Mouse (Mus musculus): ENCODE measurements at regions not wholly inside any gene's neighbourhood (a gene's known extent, or its start where the extent isn't known, plus 50 kb on each side); places are given as distances from the start of the nearest gene placed in this dataset.
"Not testable (repeated sequence)": the region's sequence is repeated elsewhere in the genome, so short reads cannot be mapped to it uniquely, and the experiment has no call there.

DNA sequence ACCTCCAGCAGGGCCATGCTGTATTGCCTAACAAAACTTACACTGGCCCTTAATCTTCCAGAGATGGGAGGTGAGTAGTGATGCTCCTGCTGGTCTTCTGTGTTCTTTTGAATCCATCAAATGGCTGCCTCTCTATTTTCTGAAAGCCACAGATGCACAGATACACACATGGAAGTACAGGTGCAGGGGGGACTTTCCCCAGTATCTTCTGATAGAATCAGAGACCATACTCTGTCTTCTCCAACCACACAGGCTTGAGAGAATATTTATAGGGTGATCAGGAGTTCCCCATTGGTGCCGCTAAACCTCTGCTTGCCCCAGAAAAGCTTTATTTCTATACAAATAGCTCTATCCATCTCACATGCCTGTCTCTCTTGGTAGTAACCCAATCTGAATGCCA is 133.5 kb upstream of the Tbl1xr1 start:
- DNase-seq: no peak

DNA sequence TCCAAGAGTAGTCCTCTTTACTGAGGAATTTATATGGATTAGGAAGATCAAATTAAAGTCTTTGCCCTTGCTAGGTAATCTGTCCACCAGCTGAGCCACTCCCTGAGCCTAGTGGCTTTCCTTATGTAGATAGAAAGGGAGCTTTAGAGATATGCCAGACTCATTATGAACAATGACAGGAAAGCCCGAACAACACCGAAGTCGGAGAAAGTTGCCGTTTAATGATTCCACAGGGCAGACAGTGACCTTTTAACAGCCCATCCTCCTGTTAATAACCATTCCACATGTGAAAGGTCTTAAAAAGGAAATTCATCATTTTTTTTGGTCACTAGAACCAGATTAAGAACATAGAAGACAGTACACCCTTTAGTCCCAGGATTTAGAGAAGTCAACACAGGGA is 130.7 kb upstream of the Tbl1xr1 start:
- no peak for DNase-seq

DNA sequence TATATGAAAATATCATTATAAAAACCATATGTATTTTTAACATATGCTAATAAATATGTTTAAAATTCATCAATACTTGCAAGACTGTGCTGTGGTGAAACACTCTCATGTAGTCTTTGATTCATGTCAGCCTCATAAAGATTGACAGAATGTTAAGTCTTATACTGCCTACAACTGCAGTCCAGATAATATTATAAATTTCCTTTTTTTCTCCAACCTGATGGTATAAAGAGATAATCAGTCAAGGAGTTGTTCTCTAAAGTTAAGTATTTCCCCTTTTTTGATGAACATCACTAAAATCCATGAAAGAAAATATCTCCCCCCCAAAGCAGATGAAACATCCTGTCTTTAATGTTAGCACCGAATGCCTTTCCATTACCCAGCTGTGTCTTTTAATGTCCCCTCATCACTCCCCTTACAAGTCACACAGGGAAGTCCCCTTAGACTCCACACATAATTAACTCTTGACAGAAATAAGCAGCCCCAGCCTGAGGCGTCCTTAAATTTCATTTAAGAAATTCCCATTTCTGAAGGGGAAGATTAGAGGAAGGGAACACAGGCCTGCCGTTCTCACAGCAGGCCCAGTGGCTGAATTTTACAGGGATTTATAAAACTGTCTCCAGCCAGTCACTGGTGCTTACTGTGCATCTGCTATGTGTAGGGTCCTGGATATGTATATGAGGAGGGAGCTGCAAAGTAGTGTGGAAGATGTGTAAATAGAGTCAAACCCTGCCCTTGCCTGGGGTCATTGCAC is 129.0 kb upstream of the Tbl1xr1 start:
- DNase-seq: no peak

DNA sequence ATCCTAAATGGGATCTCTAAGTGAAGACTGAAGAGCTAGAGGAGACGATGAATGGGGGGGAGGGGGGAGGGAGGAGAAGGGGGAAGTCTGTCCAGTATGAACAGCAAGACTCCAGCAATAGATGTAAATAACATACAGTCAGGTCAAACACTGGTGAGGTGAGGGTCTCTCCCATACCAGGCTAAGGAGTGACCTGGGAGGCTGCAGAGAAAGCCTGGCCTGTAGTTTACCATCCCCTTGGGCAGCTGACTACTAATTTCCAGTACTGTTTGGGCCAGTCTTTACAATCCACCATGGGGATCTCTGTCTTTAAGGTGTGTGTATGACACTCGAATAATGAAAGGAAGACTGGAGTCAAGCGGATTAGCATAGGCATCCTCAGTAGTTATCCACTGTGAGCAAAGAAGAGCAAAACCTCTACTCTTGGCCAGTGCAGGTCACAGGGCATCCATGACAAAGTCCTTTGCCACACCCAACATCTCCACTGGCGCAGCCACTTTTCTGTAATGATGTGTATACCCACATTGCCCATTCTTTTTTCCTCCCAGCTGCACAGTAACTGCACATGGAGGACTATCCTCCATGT is 128.3 kb upstream of the Tbl1xr1 start:
- no peak for DNase-seq

DNA sequence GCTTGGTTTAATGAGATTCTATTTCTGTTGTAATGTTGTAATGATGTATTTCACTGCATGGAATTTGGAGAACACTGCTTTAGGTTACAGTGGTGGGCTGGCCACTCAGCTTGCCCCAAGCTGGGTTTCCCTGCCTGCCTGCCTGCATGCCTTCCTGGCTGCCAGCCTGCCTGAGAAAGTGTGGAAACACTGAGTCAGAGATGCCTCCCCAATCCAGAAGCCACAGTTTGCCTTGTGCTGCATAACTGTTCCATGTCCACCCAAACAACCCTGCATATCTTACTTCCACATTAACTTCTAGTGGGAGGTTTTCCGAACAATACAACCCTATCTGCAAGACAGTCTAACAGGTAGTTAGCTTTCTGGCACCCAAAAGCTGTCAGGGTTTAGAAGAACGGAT is 127.0 kb upstream of the Tbl1xr1 start:
- no peak for DNase-seq

DNA sequence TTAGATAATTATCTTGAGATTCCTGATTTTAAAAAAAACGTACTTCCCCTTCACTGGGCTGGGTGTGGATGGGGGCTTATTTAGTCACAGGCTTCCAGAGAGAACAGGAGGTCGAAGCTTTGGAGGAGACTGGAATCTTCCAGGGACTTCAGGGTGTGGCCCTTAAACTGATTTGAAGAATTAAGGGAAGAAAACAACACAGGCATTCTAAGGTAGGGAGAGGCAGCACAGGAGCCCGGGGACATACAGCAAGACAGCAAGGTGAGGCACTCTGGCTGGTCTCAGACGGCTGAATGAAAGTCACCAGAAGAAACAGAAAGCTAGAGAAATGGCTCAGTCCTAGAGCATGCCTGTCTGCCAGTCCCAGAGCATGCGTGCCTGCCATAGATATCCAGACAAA is 125.9 kb upstream of the Tbl1xr1 start:
- no peak for DNase-seq

DNA sequence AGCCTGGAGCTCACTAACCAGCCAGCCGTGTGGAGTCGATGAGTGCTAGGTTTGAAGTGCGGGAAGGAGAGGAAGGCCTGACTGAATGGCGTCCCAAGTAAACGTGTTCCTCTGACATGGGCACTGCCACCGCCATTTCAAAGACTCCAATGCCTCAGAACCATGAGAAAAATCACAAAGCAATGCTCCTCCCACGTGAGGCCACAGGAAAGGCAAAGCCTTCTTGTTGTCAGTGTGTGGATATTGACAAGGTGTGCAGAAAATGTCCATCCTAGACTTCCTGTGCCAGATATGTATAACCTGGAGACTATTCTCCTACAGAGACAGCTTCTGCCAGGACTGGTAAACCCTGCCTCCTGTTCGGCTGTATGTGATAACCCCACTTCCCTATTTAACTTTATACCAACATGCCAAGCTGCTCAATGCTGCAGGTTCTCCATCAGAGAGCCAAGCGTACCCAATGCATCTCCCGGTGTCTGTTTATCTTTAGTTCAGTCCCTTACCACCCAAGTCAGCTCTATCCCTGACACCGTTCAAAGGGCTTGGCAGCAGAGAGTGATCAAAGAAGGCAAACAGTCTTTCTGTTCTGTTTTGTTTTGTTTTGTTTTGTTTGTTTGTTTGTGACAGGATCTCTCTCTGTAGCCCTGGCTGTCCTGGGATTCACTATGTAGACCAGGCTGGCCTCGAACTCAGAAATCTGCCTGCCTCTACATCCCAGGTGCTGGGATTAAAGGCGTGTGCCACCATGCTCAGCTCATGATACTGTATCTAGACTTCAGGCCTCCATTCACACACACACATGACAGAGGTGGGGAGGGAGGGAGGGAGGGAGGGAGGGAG is 124.8 kb upstream of the Tbl1xr1 start:
- DNase-seq: no peak

DNA sequence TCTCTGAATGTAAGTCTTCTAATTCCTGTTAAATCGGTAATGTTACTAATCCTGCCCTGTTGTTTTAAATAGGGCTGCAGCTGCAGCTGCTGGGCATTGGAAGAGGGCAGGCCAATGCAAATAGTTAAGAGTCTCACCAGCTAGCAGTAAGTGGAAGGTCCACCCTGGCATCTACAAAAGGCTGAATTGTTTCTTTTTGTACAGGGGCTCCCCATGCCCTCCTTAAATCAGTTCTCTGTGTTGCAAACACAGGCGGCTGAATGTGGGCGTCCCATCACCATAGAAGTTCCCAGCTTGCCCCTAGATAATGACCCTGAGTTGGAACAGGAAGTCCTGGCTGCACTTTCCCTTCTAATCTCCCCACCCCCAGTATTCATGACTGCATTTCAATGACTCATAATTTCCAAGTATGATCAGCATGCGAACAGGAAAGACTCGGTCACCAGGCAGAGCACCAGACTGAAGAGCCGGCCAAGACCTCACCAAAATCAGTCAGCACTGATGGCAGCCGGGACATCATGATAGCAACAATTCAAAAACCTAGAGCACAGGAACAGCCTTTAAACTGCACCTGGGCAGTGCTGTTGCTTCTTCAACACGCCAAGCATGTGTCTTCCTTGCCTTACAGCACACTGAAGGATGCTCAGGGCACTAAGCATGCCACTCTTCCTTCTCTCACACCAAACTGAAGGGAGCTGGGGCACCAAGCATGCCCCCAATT is 123.6 kb upstream of the Tbl1xr1 start:
- no peak for DNase-seq

DNA sequence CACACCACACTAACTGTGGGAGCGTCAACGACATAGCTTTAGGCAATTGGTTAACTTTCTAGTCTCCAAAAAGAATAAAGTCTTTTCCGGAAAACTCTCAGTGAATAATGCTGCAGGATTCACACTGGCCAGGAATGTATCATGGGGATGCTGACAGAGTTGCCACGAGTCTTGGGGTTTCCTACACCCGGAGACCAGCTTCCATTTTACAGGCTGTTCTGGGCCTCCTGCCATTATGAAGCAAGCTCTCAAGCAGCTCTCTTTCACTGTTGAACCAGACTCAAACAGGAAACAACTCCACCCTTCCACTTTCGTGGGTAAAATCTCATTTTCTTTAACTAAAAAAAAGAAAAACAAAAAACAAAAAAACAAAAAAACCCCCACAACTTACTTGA is 123.0 kb upstream of the Tbl1xr1 start:
- no peak for DNase-seq

DNA sequence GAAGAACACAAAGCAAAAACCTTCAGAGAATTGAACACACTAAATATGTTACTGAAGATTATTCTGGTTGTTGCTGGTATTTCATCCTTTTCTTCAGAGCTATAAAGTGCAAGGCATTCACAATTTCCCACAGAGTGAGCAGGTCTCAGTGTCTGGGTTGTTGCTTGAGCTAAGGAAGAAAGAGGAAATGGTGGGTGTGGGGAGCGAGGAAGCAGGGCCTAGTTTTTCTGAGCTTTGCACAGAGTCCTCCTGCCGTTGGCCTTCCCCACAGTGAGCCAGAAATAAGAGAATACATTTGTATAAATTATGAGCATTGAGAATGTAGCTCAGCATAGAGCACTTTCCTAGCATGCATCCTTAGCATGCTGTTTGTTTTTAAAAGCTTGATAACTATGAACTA is 120.8 kb upstream of the Tbl1xr1 start:
- DNase-seq: no peak

DNA sequence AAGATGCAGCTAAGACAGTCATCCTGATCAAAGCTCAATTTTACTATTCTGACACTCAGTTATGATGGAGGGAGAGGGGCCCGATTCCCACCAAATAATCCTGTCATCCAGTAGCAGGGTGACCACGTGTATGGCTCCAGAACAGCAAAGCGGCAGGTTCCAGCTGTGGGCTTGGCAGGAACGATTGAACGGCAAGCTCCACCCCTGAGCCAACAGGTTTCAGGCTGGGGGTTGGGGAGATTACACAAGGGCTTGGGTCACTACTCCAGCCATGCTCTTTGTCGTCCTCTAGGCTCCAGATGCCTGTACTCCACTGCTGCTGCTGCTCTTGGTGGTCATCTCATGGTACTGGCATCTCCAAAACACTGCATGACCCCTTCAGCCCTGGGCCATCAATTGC is 119.3 kb upstream of the Tbl1xr1 start:
- not testable (repeated sequence) for DNase-seq

DNA sequence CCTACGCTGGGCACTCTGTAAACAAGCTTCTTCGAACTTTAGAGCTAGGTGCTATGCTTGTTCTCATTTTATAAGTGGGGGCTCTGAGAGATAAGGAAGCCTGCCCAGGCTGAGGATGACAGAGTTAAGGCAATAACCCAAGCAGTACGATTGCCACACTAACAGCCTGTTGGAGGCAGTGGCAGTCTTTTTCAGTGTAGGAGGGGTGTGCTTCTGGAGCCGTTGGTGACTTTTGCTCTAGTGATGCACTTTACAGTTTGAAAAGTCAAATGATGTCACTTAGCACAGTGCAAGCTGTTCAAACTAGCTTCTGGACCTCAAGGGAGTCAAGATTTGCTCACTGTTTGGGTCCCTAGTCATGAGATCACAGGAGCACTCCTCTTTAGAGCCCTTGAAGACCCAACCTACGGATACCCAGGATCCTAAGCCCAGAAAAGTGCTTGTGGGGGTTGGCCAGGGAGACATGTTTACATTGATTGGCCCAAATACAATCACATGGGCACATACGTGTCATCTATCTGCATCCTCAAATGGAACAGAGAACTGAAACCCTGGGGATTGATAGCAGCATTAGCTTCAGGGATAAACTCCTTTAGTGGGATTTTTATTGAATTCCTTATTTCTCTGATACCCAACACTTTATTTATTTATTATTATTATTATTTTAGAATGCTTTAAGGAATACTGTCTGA is 117.7 kb upstream of the Tbl1xr1 start:
- no peak for DNase-seq

DNA sequence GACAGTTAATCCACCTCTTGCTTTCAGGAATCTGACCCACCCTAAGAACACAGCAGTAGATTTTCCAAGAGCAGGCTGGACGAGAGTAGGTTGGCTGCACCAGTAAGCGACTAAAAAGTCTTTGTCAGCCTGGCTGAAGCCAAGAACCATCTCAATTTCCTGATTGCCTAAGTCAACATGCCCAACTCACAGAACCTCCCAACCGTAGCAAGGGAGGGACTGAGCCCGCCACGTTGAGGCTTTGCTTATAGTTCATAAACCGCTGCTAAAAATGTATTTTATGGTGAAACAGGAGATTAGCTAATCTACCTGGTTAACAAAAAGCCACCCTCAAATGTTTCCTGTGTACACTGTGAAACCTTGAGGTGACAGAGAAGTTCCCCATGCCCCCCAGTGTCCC is 115.4 kb upstream of the Tbl1xr1 start:
- no peak for DNase-seq

DNA sequence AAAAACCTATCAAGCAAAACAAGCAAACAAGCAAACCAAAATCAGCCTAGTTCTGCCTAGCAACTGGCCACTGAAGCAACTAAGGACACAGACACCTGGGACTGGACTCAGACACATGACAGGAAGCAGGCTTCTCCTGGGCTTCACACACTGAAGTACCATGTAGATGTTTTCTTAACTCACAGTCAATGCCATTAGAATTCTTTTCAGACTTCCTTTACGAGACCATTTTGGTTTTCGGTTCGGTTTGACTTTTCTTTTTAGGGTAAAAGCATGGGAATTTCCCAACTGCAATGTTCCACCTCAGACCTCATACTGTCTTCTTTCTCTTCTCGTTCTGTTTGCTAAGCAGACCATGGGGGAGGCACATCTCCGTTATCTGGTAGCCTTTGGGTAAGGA is 114.7 kb upstream of the Tbl1xr1 start:
- DNase-seq: no peak

DNA sequence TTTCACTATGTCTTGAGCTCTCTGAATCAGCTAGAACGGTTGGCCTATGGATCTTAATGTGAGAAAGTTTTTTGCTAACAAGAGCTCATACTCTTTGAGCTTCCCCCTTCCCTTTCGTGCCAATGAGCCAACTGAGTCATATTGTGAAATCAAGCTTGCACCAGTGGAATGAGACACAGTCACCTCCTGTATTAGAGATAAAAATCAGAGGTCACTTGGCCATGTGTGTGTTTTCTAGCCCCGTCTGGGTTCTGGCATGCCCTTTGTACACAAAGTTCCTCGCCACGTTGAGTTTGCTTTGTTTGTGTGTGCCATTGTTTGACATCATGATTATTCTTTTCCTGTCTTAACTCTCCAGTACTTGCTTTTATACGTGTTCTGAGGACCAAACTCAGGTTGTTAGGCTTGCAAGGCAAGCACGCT is 114.1 kb upstream of the Tbl1xr1 start:
- DNase-seq: no peak

DNA sequence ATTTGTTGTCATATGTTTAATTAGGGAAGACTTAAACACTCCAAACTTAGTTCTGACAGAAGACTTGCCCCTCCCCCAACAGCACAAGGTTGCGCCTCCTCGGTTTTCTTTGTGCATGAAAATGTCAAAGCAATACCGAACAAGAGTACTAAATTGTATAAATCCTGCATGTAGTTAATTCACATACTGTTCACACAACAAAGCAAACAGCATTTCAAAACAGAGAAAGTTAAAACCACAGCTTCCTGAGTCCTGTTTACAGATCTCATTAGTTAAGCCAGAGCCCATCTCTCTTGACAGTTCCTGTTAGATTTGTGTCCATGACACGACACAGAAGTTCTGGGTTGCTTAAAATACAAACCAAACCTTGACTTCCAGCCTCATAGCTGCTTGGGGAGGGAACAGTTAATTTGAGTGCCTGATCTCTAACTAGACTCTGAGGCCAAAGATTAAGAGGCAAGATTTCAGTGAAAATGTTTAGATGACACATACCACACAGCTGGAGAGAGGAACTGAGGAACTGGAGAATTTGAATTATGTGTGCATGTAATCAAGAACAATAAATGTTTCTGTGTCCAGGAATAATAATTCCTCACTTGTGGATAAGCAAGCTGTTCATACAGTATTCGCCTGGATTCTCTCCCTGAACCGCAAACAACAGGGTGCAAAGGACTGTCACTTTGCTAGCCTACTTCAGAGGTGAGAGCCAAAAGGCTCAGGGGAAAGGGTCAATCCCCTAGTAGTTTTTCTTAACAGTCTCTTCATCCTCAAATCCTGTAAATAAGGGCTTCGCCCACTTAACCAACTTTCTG is 113.3 kb upstream of the Tbl1xr1 start:
- DNase-seq: no peak

DNA sequence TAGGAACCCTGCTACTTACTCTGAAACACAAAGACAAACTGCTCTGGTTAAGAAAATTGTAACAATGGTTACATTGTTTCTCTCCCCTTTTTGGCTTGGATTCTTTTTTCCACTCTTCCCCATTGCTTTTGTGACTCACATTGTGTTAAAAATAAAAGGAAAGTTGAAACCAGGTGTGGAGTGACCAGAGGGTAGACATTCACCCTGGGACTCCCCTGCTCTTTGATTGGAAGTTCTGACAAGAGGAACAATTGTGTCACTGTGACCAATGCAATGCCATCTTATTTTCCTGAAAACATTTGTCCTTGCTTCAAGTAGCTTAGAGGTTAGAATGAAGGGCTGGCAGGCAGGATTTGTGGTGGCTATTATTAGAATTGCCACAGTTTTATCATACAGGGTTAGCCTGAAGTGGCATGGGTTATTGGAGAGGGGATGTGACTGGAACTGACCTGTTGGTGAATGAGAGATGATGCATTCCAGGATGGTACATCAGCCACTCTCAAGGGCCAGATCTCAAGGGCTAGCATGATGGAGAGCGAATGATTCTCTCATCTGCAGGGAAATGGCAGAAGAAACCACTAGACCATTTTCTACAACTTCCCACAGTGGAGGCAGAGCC is 112.6 kb upstream of the Tbl1xr1 start:
- DNase-seq: no peak

DNA sequence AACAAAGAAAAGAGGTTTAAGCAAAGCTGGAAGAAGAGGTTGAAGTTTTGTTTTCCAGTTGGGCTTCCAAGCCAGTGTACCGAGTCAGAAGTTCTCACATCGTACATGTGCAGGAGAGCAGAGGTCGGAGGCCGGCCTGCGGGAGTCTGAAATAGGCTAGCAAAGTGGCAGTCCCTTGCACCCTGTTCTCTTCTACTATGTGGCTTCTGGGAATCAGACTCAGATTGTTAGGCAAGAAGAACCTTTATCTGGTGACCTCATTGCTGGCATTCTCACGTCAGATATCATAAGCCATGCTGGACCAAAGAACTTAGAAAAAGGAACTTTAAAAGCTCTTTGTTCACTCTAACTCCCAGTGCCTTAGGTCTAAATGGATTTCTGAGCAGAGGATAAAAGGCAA is 112.0 kb upstream of the Tbl1xr1 start:
- DNase-seq: no peak

DNA sequence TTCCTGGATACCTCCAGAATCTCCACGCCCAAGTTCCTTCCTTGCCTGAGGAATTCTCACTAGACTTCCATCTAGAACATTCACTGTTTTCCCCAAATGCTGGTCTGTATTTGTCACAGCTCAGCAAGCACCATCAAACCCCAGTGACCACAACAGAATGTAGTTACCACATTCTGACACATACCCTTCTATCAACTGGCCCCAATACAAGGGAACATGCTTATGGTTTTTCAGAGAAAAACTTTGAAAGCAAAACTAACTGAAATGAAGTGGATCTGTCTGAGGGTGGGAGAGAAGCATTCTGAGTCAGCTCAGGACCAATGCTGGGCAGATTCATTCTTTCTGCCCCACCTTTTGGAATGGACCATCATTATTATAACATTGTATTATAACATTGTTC is 110.9 kb upstream of the Tbl1xr1 start:
- no peak for DNase-seq

DNA sequence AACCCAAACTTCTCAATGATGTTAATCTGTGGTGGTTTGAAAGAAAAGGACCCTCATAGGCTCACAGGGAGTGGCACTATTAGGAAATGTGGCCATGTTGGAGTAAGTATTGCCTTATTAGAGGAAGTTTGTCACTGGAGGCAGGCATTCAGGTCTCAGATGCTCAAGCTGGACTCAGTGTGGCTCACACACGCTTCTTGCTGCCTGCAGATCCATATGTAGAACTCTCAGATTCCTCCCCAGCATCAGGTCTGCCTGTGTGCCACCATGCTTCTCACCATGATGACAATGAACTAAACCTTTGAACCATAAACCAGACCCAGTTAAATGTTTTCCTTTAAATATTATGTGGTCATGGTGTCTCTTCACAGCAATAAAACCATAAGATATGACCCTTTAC is 104.7 kb upstream of the Tbl1xr1 start:
- DNase-seq: no peak

DNA sequence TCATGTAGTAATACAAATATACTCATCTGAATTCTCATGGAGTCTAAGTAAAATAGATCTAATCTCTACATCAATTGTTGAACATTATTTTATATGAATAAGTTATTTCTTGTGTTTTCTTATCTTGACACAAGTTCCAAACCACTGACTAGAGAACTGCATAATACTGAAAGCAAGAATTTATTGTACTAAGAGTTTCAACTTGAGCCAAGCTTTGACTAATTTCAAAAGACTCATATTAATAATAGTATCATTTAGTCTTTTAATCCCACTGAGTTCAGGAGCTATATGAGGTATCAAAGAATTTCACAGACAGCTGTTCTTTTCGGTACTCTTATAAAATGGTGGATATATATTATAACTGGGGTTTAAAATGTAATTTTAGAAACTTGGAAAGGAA is 103.3 kb upstream of the Tbl1xr1 start:
- no peak for DNase-seq
